Mouse (Mus musculus) urinary bladder, postnatal 14 days (tissue): Measurements from ENCODE around the gene Gpr108.
"Not testable (repeated sequence)": the region's sequence is repeated elsewhere in the genome, so short reads cannot be mapped to it uniquely, and the experiment has no call there.

Source experiments
- DNase-seq: peaks from one replicate; pipeline ENCODE4 v3.0.0; 2021; ENCODE audit warnings: low spot score

Gene Gpr108

GRCm38 (mm10) chr17:57248201-57248699 is at the start of gene Gpr108:
Gene Gpr108, minus strand, starts transcription at chr17:57248446.
- peak; percentile 89 for DNase-seq

- no peak for DNase-seq
These were observed 48.8 kb upstream of the Gpr108 start for GRCm38 (mm10) chr17:57297040-57297439.

- no peak for DNase-seq
These were observed 47.7 kb upstream of the Gpr108 start for GRCm38 (mm10) chr17:57295935-57296334.

GRCm38 (mm10) chr17:57292968-57293367 is 44.7 kb upstream of the Gpr108 start:
- no peak for DNase-seq

- DNase-seq: no peak
These were observed 44.1 kb upstream of the Gpr108 start for GRCm38 (mm10) chr17:57292302-57292701.

- DNase-seq: no peak
These were observed 42.4 kb upstream of the Gpr108 start for GRCm38 (mm10) chr17:57290671-57291055.

- DNase-seq: no peak
These were observed 41.9 kb upstream of the Gpr108 start for GRCm38 (mm10) chr17:57290001-57290670.

GRCm38 (mm10) chr17:57289252-57289651 is 41.0 kb upstream of the Gpr108 start:
- DNase-seq: no peak

- DNase-seq: no peak
These were observed 38.6 kb upstream of the Gpr108 start for GRCm38 (mm10) chr17:57286718-57287355.

GRCm38 (mm10) chr17:57285077-57285476 is 36.8 kb upstream of the Gpr108 start:
- DNase-seq: no peak

- no peak for DNase-seq
These were observed 35.7 kb upstream of the Gpr108 start for GRCm38 (mm10) chr17:57283906-57284305.

GRCm38 (mm10) chr17:57280411-57280810 is 32.2 kb upstream of the Gpr108 start:
- DNase-seq: no peak

GRCm38 (mm10) chr17:57279591-57280224 is 31.5 kb upstream of the Gpr108 start:
- DNase-seq: no peak

- no peak for DNase-seq
These were observed 30.8 kb upstream of the Gpr108 start, which contains the start of gene Vav1 for GRCm38 (mm10) chr17:57278943-57279590. Gene Vav1, plus strand, starts transcription at chr17:57279100.

- DNase-seq: no peak
These were observed 30.3 kb upstream of the Gpr108 start for GRCm38 (mm10) chr17:57278537-57278936.

GRCm38 (mm10) chr17:57277598-57278261 is 29.5 kb upstream of the Gpr108 start:
- DNase-seq: not testable (repeated sequence)

- peak; percentile 73 for DNase-seq
These were observed 28.4 kb upstream of the Gpr108 start for GRCm38 (mm10) chr17:57276634-57277121.

- no peak for DNase-seq
These were observed 27.7 kb upstream of the Gpr108 start for GRCm38 (mm10) chr17:57275997-57276351.

- DNase-seq: peak; percentile 96
These were observed 27.1 kb upstream of the Gpr108 start for GRCm38 (mm10) chr17:57275111-57275996.

GRCm38 (mm10) chr17:57274686-57275085 is 26.4 kb upstream of the Gpr108 start:
- DNase-seq: no peak

GRCm38 (mm10) chr17:57273846-57274245 is 25.6 kb upstream of the Gpr108 start:
- no peak for DNase-seq
